Mouse (Mus musculus) thymus, postnatal 10 days (tissue): ENCODE data around the gene Proz.

ENCODE experiments used
- DNase-seq, 2 experiments: peaks; one replicate each; pipeline ENCODE4 v3.0.0; 2021; ENCODE audit warnings: low spot score in 2 of 2

Gene Proz

GRCm38 (mm10) chr8:13107990-13108638 lies 47.4 kb downstream of the Proz start:
- DNase-seq: no peak

- no peak for DNase-seq
Observed at GRCm38 (mm10) chr8:13108967-13109366, 48.3 kb downstream of the Proz start.

GRCm38 (mm10) chr8:13109416-13109960 lies 48.8 kb downstream of the Proz start:
- no peak for DNase-seq

- no peak for DNase-seq
Observed at GRCm38 (mm10) chr8:13111917-13112316, 51.2 kb downstream of the Proz start.

- no peak for DNase-seq
Observed at GRCm38 (mm10) chr8:13113232-13113631, 52.5 kb downstream of the Proz start.

- DNase-seq: no peak
Observed at GRCm38 (mm10) chr8:13117096-13117495, 56.4 kb downstream of the Proz start.

- DNase-seq: no peak
Observed at GRCm38 (mm10) chr8:13118516-13118915, 57.8 kb downstream of the Proz start.

- no peak for DNase-seq
Observed at GRCm38 (mm10) chr8:13120882-13121665, 60.4 kb downstream of the Proz start.

- no peak for DNase-seq
Observed at GRCm38 (mm10) chr8:13122887-13123421, 62.2 kb downstream of the Proz start.

GRCm38 (mm10) chr8:13124897-13125296 lies 64.2 kb downstream of the Proz start:
- DNase-seq: no peak
